Mouse (Mus musculus): ENCODE measurements at regions not wholly inside any gene's neighbourhood (a gene's known extent, or its start where the extent isn't known, plus 50 kb on each side); places are given as distances from the start of the nearest gene placed in this dataset.

DNA sequence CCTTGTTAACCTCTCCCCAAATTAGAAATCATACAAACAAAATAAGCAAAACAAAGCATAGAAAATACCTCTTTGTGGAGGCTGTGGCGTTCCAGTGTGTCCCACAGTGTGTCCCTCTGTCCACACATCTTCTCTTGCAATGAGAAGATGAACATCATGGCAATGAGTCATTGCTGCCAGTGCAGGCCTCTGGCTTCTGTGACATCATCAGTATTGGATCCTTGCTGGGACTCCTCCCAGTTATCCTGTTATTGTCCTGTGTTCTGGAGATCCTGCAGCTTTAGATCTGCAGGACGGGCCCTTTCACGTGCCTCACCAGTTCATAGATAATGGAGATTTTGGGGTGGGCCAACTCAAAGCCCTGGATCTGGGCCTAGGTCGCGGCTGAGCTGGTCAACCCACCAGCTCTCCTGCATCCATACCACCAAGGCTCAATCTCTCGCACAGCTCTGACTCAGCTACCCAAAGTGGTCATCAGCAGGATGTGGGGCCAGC, 80.9 kb downstream of the Tmem212 start:
- intact Hi-C loops (cut with DNase I), result no loop called here
- no peak for DNase-seq (ENCODE audit: low spot score in 2 of 2)

DNA sequence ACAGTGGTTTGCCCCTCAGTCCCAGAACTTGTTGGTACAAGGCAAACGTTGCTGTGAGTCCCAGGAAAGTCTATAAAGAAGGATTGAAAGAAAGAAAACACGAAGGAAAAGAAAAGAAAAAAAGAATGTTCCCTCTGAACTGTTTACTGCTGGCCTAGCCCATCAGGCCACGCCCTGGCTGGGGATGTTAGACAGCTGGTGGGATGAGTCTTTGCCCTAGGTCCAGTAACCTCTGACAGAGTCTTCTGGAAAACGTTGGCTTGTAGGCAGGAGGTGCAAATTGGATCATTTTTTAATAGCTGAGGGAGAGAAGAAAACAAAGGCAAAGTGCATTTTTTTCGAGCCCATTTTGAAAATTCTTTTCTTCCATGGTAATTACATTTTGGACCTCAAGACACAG, 91.9 kb downstream of the Tmem212 start:
- DNase-seq (ENCODE audit: low spot score in 2 of 2), result no peak
- intact Hi-C loops (cut with DNase I), result no loop called here

- intact Hi-C loops (cut with DNase I), result no loop called here
- no peak for DNase-seq (ENCODE audit: low spot score in 2 of 2)
Observed at GRCm38 (mm10) chr3:27791633-27791951, 80.5 kb upstream of the Fndc3b start.

DNA sequence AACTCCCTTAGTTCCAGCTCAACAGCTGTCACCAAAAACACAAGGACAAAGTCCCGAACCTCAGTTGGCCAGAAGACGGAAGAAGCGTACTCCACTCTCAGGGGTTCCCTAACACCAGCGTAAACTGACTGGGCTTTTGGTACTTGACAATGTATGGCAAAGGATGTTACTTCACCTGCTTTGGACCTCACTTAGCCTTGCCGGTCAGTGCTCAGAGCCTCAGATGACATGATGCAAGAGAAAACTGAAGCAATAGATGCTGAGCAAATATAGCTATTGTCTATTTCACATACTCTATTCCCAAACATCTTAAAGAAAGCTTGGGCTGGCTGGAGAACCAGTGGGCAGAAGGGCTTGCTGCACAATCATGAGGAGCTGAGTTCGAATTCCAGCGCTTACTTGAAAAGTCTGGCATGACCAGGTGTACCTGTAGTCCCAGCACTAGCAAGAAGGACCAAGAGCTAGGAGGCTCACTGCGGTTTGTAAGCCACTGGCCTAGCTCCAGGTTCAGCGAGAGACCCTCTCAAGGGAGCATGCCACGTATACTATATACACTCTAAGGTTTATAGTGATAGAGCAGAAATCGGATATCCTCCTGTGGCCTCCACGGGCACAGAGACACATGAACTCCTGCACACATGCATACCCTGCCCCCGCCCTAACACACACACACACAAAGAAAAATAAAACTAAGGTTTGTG, 80.0 kb upstream of the Fndc3b start:
- intact Hi-C loops (cut with DNase I), result no loop called here
- no peak for DNase-seq (ENCODE audit: low spot score in 2 of 2)

GRCm38 (mm10) chr3:27783926-27784325, 72.8 kb upstream of the Fndc3b start:
- intact Hi-C loops (cut with DNase I), result loop anchor here (5.0 kb wide), 1 partner anchor 78 kb away; no protein-coding TSS in a partner anchor
- no peak for DNase-seq (ENCODE audit: low spot score in 2 of 2)

DNA sequence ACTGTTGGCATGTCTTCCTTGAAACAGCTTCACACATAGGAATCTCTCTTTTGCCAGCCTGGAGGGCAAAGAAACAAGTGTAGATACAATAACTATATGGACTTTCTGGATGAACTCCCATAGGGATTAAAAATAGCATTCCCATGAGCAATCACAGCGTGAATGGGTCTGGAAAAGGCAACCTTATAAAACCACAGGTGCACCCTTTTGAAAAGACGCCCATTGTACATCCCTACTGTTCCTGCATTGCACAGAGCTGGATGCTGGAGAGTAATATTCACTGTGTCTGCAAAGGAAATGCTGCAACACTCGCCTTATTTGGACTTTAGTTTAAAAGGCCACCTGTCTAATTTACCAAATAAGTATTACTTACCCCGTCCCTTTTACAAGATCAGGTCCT, 72.4 kb upstream of the Fndc3b start:
- intact Hi-C loops (cut with DNase I), result loop anchor here (5.0 kb wide), 1 partner anchor 79 kb away; no protein-coding TSS in a partner anchor
- DNase-seq (ENCODE audit: low spot score in 2 of 2), result no peak

GRCm38 (mm10) chr3:27782056-27782765, 71.1 kb upstream of the Fndc3b start:
- intact Hi-C loops (cut with DNase I), result loop anchor here (5.0 kb wide), 1 partner anchor 80 kb away; no protein-coding TSS in a partner anchor
- peak; percentile 22 to 40 for DNase-seq (ENCODE audit: low spot score in 2 of 2)

GRCm38 (mm10) chr3:27779892-27780291, 68.8 kb upstream of the Fndc3b start:
- intact Hi-C loops (cut with DNase I), result loop anchor here (5.0 kb wide), 1 partner anchor 82 kb away; no protein-coding TSS in a partner anchor
- no peak for DNase-seq (ENCODE audit: low spot score in 2 of 2)

DNA sequence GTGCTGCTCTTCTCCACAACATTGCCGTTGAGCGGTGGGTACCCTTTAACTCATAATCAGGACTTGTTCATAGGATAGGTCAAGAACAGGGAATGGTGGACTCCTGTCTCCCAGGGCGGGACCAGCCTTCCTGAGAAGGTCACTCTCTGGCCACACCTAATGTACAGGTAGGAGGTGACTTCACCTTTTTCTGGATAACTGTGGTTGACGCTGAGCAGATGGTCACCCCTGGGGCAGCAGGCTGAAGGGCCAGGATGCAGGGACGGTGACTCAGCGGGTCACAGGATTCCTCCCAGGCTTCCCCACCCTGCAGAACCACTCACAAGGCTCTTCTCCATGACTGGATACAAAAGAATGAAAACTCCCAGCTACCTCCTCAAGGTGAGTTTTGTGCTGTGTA, 66.6 kb upstream of the Fndc3b start:
- intact Hi-C loops (cut with DNase I), result no loop called here

GRCm38 (mm10) chr3:27773176-27773575, 62.1 kb upstream of the Fndc3b start:
- no peak for DNase-seq (ENCODE audit: low spot score in 2 of 2)
- intact Hi-C loops (cut with DNase I), result no loop called here

More for the DNA sequence above, 66.6 kb upstream of the Fndc3b start:
- no peak for DNase-seq (ENCODE audit: low spot score in 2 of 2)

GRCm38 (mm10) chr3:27769438-27769837, 58.3 kb upstream of the Fndc3b start:
- DNase-seq (ENCODE audit: low spot score in 2 of 2), result no peak
- intact Hi-C loops (cut with DNase I), result no loop called here

GRCm38 (mm10) chr3:27767188-27767587, 56.1 kb upstream of the Fndc3b start:
- DNase-seq (ENCODE audit: low spot score in 2 of 2), result no peak
- intact Hi-C loops (cut with DNase I), result no loop called here

DNA sequence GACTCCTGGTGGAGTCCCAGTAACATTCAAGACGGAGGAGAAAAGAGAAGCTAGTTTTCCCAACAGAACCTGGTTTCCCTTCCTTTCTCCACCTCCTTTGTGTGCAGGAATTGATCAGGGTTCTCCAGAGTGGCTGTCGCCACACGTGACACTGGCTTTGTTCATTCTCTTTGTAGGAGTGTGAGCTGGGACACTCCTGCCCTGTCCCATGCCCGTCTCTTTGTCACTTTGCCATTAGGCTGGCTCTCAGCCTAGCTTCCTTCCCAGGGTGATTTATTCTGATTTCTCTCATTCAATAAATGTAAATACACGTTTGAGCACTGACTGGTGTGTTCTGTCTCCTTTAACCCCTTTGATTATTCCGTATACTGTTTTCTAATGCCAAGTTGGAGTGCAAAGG, 55.3 kb upstream of the Fndc3b start:
- DNase-seq (ENCODE audit: low spot score in 2 of 2), result no peak
- intact Hi-C loops (cut with DNase I), result no loop called here

- peak; percentile 18 to 41 for DNase-seq (ENCODE audit: low spot score in 2 of 2)
- intact Hi-C loops (cut with DNase I), result no loop called here
Observed at GRCm38 (mm10) chr3:27765929-27766328, 54.8 kb upstream of the Fndc3b start.

DNA sequence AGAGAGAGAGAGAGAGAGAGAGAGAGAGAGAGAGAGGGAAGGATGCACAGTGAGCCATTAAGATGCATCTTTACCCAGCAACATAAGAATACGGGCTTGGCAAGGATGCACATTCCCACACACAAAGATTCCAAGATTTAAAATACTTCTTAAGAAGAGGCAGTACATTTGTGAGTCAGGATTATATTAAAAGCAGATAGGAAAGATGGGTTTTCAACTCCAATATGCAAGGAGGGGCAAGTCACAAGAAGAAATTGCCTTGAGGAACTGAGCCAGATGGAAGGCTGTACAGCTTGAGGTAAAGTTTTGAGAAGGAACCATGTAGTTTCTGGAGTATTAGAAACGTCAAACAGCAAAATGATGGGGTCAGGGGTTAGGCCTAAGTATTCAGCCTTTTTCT, 53.4 kb upstream of the Fndc3b start:
- intact Hi-C loops (cut with DNase I), result no loop called here
- DNase-seq (ENCODE audit: low spot score in 2 of 2), result peak in 1 of 2 experiments; percentile 38

- intact Hi-C loops (cut with DNase I), result no loop called here
- no peak for DNase-seq (ENCODE audit: low spot score in 2 of 2)
Observed at GRCm38 (mm10) chr3:27761031-27761430, 49.9 kb upstream of the Fndc3b start.

All from left cerebral cortex, postnatal 14 days (tissue).